Mouse (Mus musculus): ENCODE measurements around the gene Trpm6. TPM values are rescaled to one million over a fixed set of nuclear protein-coding genes. Genes with fewer than 3 reads are reported as not detected.
A peak's percentile ranks its signal among the peaks of the same experiment; 100 is the strongest.

Gene Trpm6
- polyA plus RNA-seq, 1 experiment from 2014 or later = 0.43 TPM

- ATAC-seq (ENCODE audit: insufficient number of reproducible peaks, insufficient read depth, low FRiP score, low TSS enrichment) = no peak
- Histone ChIP-seq H3K4me2 (replicated peaks) (no peak overlapping the region), H3K4me3 (no peak overlapping the region), H3K27me3 (no peaks in the 10 kb centered on the region), H3K27ac (no peak overlapping the region), H3K9me3 (no peaks in the 10 kb centered on the region), H3K9ac (no peak overlapping the region), H3K4me1 (no peaks in the 10 kb centered on the region), H3K36me3 (no peaks in the 10 kb centered on the region)
- 92% methylated on average over 4 of the region's 4 CpGs for WGBS
These were observed 13.9 kb upstream of the Trpm6 start for GRCm38 (mm10) chr19:18735901-18736300.

- no peak for ATAC-seq (ENCODE audit: insufficient number of reproducible peaks, insufficient read depth, low FRiP score, low TSS enrichment)
- no peaks in the 10 kb centered on the region for H3K36me3 ChIP-seq
- H3K4me2 ChIP-seq (replicated peaks) = no peak overlapping the region
- H3K4me1 ChIP-seq = no peaks in the 10 kb centered on the region
- H3K9me3 ChIP-seq = no peaks in the 10 kb centered on the region
- no peak overlapping the region for H3K27ac ChIP-seq
- no peak overlapping the region for H3K4me3 ChIP-seq
- no peaks in the 10 kb centered on the region for H3K27me3 ChIP-seq
- WGBS = 84% methylated on average over 7 of the region's 7 CpGs
- H3K9ac ChIP-seq = no peak overlapping the region
These were observed 10.6 kb upstream of the Trpm6 start for GRCm38 (mm10) chr19:18739146-18739545.

- WGBS = 81% methylated on average over 5 of the region's 5 CpGs
- H3K4me1 ChIP-seq = no peaks in the 10 kb centered on the region
- no peak overlapping the region for H3K9ac ChIP-seq
- no peaks in the 10 kb centered on the region for H3K9me3 ChIP-seq
- no peak overlapping the region for H3K27ac ChIP-seq
- no peak for ATAC-seq (ENCODE audit: insufficient number of reproducible peaks, insufficient read depth, low FRiP score, low TSS enrichment)
- H3K4me3 ChIP-seq = no peak overlapping the region
- H3K27me3 ChIP-seq = no peaks in the 10 kb centered on the region
- no peaks in the 10 kb centered on the region for H3K36me3 ChIP-seq
- no peak overlapping the region for H3K4me2 ChIP-seq (replicated peaks)
These were observed 5.8 kb upstream of the Trpm6 start for GRCm38 (mm10) chr19:18743946-18744345.

GRCm38 (mm10) chr19:18746576-18747340 lies 3.0 kb upstream of the Trpm6 start:
- Histone ChIP-seq H3K9ac (no peak overlapping the region), H3K4me1 (no peaks in the 10 kb centered on the region), H3K27ac (no peak overlapping the region), H3K4me3 (no peak overlapping the region), H3K9me3 (no peaks in the 10 kb centered on the region), H3K27me3 (peaks cover 13% of the 10 kb centered on the region; the same call in 1 of the 2 replicates), H3K36me3 (no peaks in the 10 kb centered on the region), H3K4me2 (replicated peaks) (no peak overlapping the region)
- WGBS = 82% methylated on average over 5 of the region's 5 CpGs
- no peak for ATAC-seq (ENCODE audit: insufficient number of reproducible peaks, insufficient read depth, low FRiP score, low TSS enrichment)

- 91% methylated on average over 4 of the region's 4 CpGs for WGBS
- no peak for ATAC-seq (ENCODE audit: insufficient number of reproducible peaks, insufficient read depth, low FRiP score, low TSS enrichment)
- H3K9me3 ChIP-seq = no peaks in the 10 kb centered on the region
- no peak overlapping the region for H3K4me2 ChIP-seq (replicated peaks)
- H3K4me3 ChIP-seq = no peak overlapping the region
- no peaks in the 10 kb centered on the region for H3K4me1 ChIP-seq
- no peak overlapping the region for H3K9ac ChIP-seq
- peaks cover 13% of the 10 kb centered on the region; the same call in 1 of the 2 replicates for H3K27me3 ChIP-seq
- no peak overlapping the region for H3K27ac ChIP-seq
- H3K36me3 ChIP-seq = no peaks in the 10 kb centered on the region
These were observed 2.4 kb upstream of the Trpm6 start for GRCm38 (mm10) chr19:18747379-18747778.

- no peak overlapping the region for H3K27ac ChIP-seq
- no peaks in the 10 kb centered on the region for H3K9me3 ChIP-seq
- no peak for ATAC-seq (ENCODE audit: insufficient number of reproducible peaks, insufficient read depth, low FRiP score, low TSS enrichment)
- no peak overlapping the region for H3K9ac ChIP-seq
- H3K4me3 ChIP-seq = no peak overlapping the region
- H3K27me3 ChIP-seq = no peaks in the 10 kb centered on the region
- no peaks in the 10 kb centered on the region for H3K4me1 ChIP-seq
- no peak overlapping the region for H3K4me2 ChIP-seq (replicated peaks)
- H3K36me3 ChIP-seq = no peaks in the 10 kb centered on the region
These were observed 7.4 kb downstream of the Trpm6 start for GRCm38 (mm10) chr19:18757191-18757590.

- Histone ChIP-seq H3K9me3 (no peaks in the 10 kb centered on the region), H3K4me1 (no peaks in the 10 kb centered on the region), H3K27me3 (no peaks in the 10 kb centered on the region), H3K27ac (no peak overlapping the region), H3K9ac (no peak overlapping the region), H3K4me2 (replicated peaks) (no peak overlapping the region), H3K4me3 (no peak overlapping the region), H3K36me3 (no peaks in the 10 kb centered on the region)
- no peak for ATAC-seq (ENCODE audit: insufficient number of reproducible peaks, insufficient read depth, low FRiP score, low TSS enrichment)
- 50% methylated on average over 4 of the region's 4 CpGs for WGBS
These were observed 7.9 kb downstream of the Trpm6 start for GRCm38 (mm10) chr19:18757706-18758105.

- 0 out of 2 replicates have a peak, but pooled peaks have one; percentile 28 for ATAC-seq (ENCODE audit: insufficient number of reproducible peaks, insufficient read depth, low FRiP score, low TSS enrichment)
- no peaks in the 10 kb centered on the region for H3K36me3 ChIP-seq
- H3K4me3 ChIP-seq = no peak overlapping the region
- H3K27me3 ChIP-seq = no peaks in the 10 kb centered on the region
- H3K9ac ChIP-seq = no peak overlapping the region
- 29% methylated on average over 6 of the region's 6 CpGs for WGBS
- H3K9me3 ChIP-seq = no peaks in the 10 kb centered on the region
- no peak overlapping the region for H3K27ac ChIP-seq
- no peaks in the 10 kb centered on the region for H3K4me1 ChIP-seq
- H3K4me2 ChIP-seq (replicated peaks) = no peak overlapping the region
These were observed 8.5 kb downstream of the Trpm6 start for GRCm38 (mm10) chr19:18758269-18758668.

GRCm38 (mm10) chr19:18758916-18759315 lies 9.1 kb downstream of the Trpm6 start:
- Histone ChIP-seq H3K27ac (no peak overlapping the region), H3K36me3 (no peaks in the 10 kb centered on the region), H3K4me3 (no peak overlapping the region), H3K27me3 (no peaks in the 10 kb centered on the region), H3K4me1 (no peaks in the 10 kb centered on the region), H3K9ac (no peak overlapping the region), H3K9me3 (no peaks in the 10 kb centered on the region), H3K4me2 (replicated peaks) (no peak overlapping the region)
- ATAC-seq (ENCODE audit: insufficient number of reproducible peaks, insufficient read depth, low FRiP score, low TSS enrichment) = no peak
- WGBS = 37% methylated on average over 9 of the region's 9 CpGs

- H3K9me3 ChIP-seq = no peaks in the 10 kb centered on the region
- ATAC-seq (ENCODE audit: insufficient number of reproducible peaks, insufficient read depth, low FRiP score, low TSS enrichment) = no peak
- no peak overlapping the region for H3K9ac ChIP-seq
- H3K36me3 ChIP-seq = no peaks in the 10 kb centered on the region
- WGBS = 69% methylated on average over 5 of the region's 5 CpGs
- no peak overlapping the region for H3K27ac ChIP-seq
- no peak overlapping the region for H3K4me2 ChIP-seq (replicated peaks)
- no peak overlapping the region for H3K4me3 ChIP-seq
- no peaks in the 10 kb centered on the region for H3K4me1 ChIP-seq
- H3K27me3 ChIP-seq = no peaks in the 10 kb centered on the region
These were observed 16.6 kb downstream of the Trpm6 start for GRCm38 (mm10) chr19:18766399-18766798.

GRCm38 (mm10) chr19:18771048-18771447 lies 21.3 kb downstream of the Trpm6 start:
- WGBS = 69% methylated on average over 1 of the region's 1 CpGs
- Histone ChIP-seq H3K27ac (no peak overlapping the region), H3K9me3 (no peaks in the 10 kb centered on the region), H3K4me1 (no peaks in the 10 kb centered on the region), H3K36me3 (no peaks in the 10 kb centered on the region), H3K9ac (no peak overlapping the region), H3K27me3 (no peaks in the 10 kb centered on the region), H3K4me3 (no peak overlapping the region), H3K4me2 (replicated peaks) (no peak overlapping the region)
- ATAC-seq (ENCODE audit: insufficient number of reproducible peaks, insufficient read depth, low FRiP score, low TSS enrichment) = no peak

- WGBS = 89% methylated on average over 1 of the region's 1 CpGs
- H3K4me3 ChIP-seq = no peak overlapping the region
- ATAC-seq (ENCODE audit: insufficient number of reproducible peaks, insufficient read depth, low FRiP score, low TSS enrichment) = no peak
- H3K27ac ChIP-seq = no peak overlapping the region
- no peaks in the 10 kb centered on the region for H3K36me3 ChIP-seq
- H3K4me2 ChIP-seq (replicated peaks) = no peak overlapping the region
- no peak overlapping the region for H3K9ac ChIP-seq
- H3K27me3 ChIP-seq = no peaks in the 10 kb centered on the region
- H3K9me3 ChIP-seq = no peaks in the 10 kb centered on the region
- no peaks in the 10 kb centered on the region for H3K4me1 ChIP-seq
These were observed 21.8 kb downstream of the Trpm6 start for GRCm38 (mm10) chr19:18771561-18771960.

Data from embryonic facial prominence, embryonic 12.5 days (tissue).